In the genomic region with DNA sequence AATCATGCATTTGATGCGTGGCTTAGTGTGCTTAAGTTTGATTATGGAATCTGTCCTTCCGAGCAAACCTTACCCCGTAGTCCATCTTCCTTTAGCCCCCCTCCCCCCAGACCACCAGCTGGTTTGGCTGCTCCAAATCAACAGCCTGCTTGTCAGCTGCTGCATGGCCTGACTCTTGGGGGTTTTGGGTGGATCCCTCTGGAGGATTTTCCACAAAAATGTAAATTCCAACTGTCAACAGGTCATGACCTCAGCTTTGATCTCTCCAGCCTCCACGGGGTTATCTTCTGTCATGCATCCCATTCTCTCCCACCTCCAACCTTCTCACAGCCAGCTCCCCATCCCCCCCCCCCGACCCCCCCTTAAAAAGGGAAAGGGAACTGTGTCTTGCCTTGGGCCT, we compare ENCODE assay signal across 13 mouse cellular contexts.
DNase-seq lines count a peak whose midpoint lies in the region; ATAC-seq lines count a peak whose summit lies in the region.
"Had no signal": no experiment of that assay in that cellular context is flagged by ENCODE, and none has a peak within 500 bp of the region (broad histone marks: within the 10 kb centered on the region; RNA-seq: fewer than 3 reads in every experiment).

No protein-coding gene starts in this region.

- H3K4me1 ChIP-seq in kidney, embryonic 14.5 days (ENCODE audit: control insufficient read depth, insufficient read depth, low read length): peaks cover 16% of the 10 kb centered on the region
- H3K4me1 ChIP-seq in midbrain, embryonic 11.5 days (ENCODE audit: control insufficient read depth, insufficient read depth, low read length): peaks cover 14% of the 10 kb centered on the region
- peaks cover 6% of the 10 kb centered on the region for H3K4me1 ChIP-seq in midbrain, embryonic 15.5 days
- H3K4me1 ChIP-seq: liver, embryonic 15.5 days had no signal

- 15% methylated on average over 5 of the region's 5 CpGs for WGBS in kidney, embryonic 14.5 days
- WGBS in midbrain, embryonic 11.5 days: 4% methylated on average over 5 of the region's 5 CpGs
- 9% methylated on average over 5 of the region's 5 CpGs for WGBS in midbrain, embryonic 15.5 days

- no peaks in the 10 kb centered on the region for H3K36me3 ChIP-seq in kidney, embryonic 14.5 days (ENCODE audit: control insufficient read depth, insufficient read depth, low read length)
- H3K36me3 ChIP-seq in midbrain, embryonic 11.5 days (ENCODE audit: control insufficient read depth, insufficient read depth, low read length): no peaks in the 10 kb centered on the region
- no peaks in the 10 kb centered on the region for H3K36me3 ChIP-seq in midbrain, embryonic 15.5 days (replicated peaks)
- H3K36me3 ChIP-seq: liver, embryonic 15.5 days; neural tube, embryonic 12.5 days had no signal

- H3K4me2 ChIP-seq in kidney, embryonic 14.5 days (replicated peaks; ENCODE audit: low read depth, low read length): no peak overlapping the region
- no peak overlapping the region for H3K4me2 ChIP-seq in midbrain, embryonic 11.5 days
- no peak overlapping the region for H3K4me2 ChIP-seq in midbrain, embryonic 15.5 days
- H3K4me2 ChIP-seq: liver, embryonic 15.5 days; neural tube, embryonic 12.5 days had no signal

- H3K9ac ChIP-seq in kidney, embryonic 14.5 days (ENCODE audit: low read depth, low read length): no peak overlapping the region
- H3K9ac ChIP-seq in midbrain, embryonic 11.5 days (ENCODE audit: low read length): no peak overlapping the region
- H3K9ac ChIP-seq in midbrain, embryonic 15.5 days: no peak overlapping the region
- H3K9ac ChIP-seq: liver, embryonic 15.5 days; neural tube, embryonic 12.5 days had no signal

- H3K9me3 ChIP-seq in kidney, embryonic 14.5 days (ENCODE audit: control insufficient read depth, low read length): no peaks in the 10 kb centered on the region
- H3K9me3 ChIP-seq in midbrain, embryonic 11.5 days (ENCODE audit: control insufficient read depth, low read length): no peaks in the 10 kb centered on the region
- no peaks in the 10 kb centered on the region for H3K9me3 ChIP-seq in midbrain, embryonic 15.5 days
- H3K9me3 ChIP-seq: liver, embryonic 15.5 days; neural tube, embryonic 12.5 days had no signal

- ATAC-seq in kidney, embryonic 14.5 days (ENCODE audit: low FRiP score, low TSS enrichment): peak; percentile 40; the same call in 1 of the 2 replicates
- peak; percentile 50; the same call in 1 of the 2 replicates for ATAC-seq in midbrain, embryonic 11.5 days (ENCODE audit: low FRiP score)
- ATAC-seq in midbrain, embryonic 15.5 days (replicated peaks): no peak

- no peak for DNase-seq in kidney, adult 9 months
- peak; percentile 88 for DNase-seq in midbrain, embryonic 11.5 days (ENCODE audit: low spot score, missing footprints)
- DNase-seq in embryo, embryonic 10.5 days (ENCODE audit: low spot score): peak; percentile 78
- peak; percentile 54 for DNase-seq in retina, postnatal 1 day
- DNase-seq in cerebellum, adult 8-10 months: no peak
- no peak for DNase-seq in cerebellum, postnatal 36 days
- DNase-seq: cerebellum, adult 11-12 months; gastrocnemius, postnatal 14 days; kidney, adult 11 months had no signal

- H3K27ac ChIP-seq in kidney, embryonic 14.5 days (ENCODE audit: low read depth, low read length): no peak overlapping the region
- H3K27ac ChIP-seq in midbrain, embryonic 11.5 days (ENCODE audit: low read depth, low read length): no peak overlapping the region
- H3K27ac ChIP-seq in midbrain, embryonic 15.5 days: no peak overlapping the region
- H3K27ac ChIP-seq: liver, embryonic 15.5 days; neural tube, embryonic 12.5 days had no signal

- no peak overlapping the region for H3K4me3 ChIP-seq in kidney, embryonic 14.5 days (ENCODE audit: low read length)
- H3K4me3 ChIP-seq in midbrain, embryonic 11.5 days (ENCODE audit: low read depth, low read length): no peak overlapping the region
- H3K4me3 ChIP-seq in midbrain, embryonic 15.5 days: no peak overlapping the region
- H3K4me3 ChIP-seq: liver, embryonic 15.5 days; neural tube, embryonic 12.5 days had no signal

- H3K27me3 ChIP-seq in kidney, embryonic 14.5 days (ENCODE audit: control insufficient read depth, insufficient read depth, low read length): no peaks in the 10 kb centered on the region; the same call in 1 of the 2 replicates
- H3K27me3 ChIP-seq in midbrain, embryonic 11.5 days (ENCODE audit: control insufficient read depth, insufficient read depth, low read length): no peaks in the 10 kb centered on the region
- H3K27me3 ChIP-seq in midbrain, embryonic 15.5 days (replicated peaks): no peaks in the 10 kb centered on the region
- H3K27me3 ChIP-seq: liver, embryonic 15.5 days; neural tube, embryonic 12.5 days had no signal

Comparison
In these comparisons a context has a peak if more than half of its experiments do, and no peak if none do; other contexts are left out.
1. DNase-seq: peak in midbrain, embryonic 11.5 days (single experiment), embryo, embryonic 10.5 days (single experiment) and retina, postnatal 1 day (single experiment); none in kidney, adult 9 months (single experiment), cerebellum, adult 8-10 months (single experiment) and cerebellum, postnatal 36 days (0 of 2).